Mouse (Mus musculus) myocyte (in vitro differentiated cells): Measurements from ENCODE around the gene Olfr802. TPM values are rescaled to one million over a fixed set of nuclear protein-coding genes. Genes with fewer than 3 reads are reported as not detected.

Experiments used
- H3K27me3 ChIP-seq: one replicate; pipeline ENCODE4 v1.6.1; 2011; ENCODE audit not compliant: control insufficient read depth, insufficient read depth, insufficient read length
- H3K36me3 ChIP-seq: one replicate; pipeline ENCODE4 v1.6.1; 2011; ENCODE audit not compliant: control insufficient read depth, insufficient read depth
- H3K4me2 ChIP-seq: one replicate; pipeline ENCODE4 v1.6.1; 2011; ENCODE audit warnings: low read depth, control low read depth
- H3K4me3 ChIP-seq: one replicate; pipeline ENCODE4 v1.5.1; 2011; ENCODE audit warnings: mild to moderate bottlenecking, control low read depth, moderate library complexity
- H3K79me2 ChIP-seq: one replicate; pipeline ENCODE4 v1.6.1; 2011; ENCODE audit not compliant: control insufficient read depth, insufficient read depth
- H3ac ChIP-seq: one replicate; pipeline ENCODE4 v1.6.1; 2011; ENCODE audit not compliant: control insufficient read depth, insufficient read length
- CEBPB ChIP-seq: IDR thresholded peaks from 2 replicates; pipeline ENCODE4 v1.6.1; 2011; ENCODE audit warnings: mild to moderate bottlenecking, moderate library complexity; ENCODE audit not compliant: poor library complexity, insufficient read depth, severe bottlenecking
- E2F4 ChIP-seq: IDR thresholded peaks from one replicate; pipeline ENCODE4 v1.6.1; 2011; ENCODE audit warnings: mild to moderate bottlenecking, control low read depth, moderate library complexity; ENCODE audit not compliant: insufficient read depth
- MAX ChIP-seq: IDR thresholded peaks from one replicate; pipeline ENCODE4 v1.6.1; 2011; ENCODE audit warnings: low read depth, mild to moderate bottlenecking, control low read depth
- MYOD1 ChIP-seq, 3 experiments: IDR thresholded peaks; one replicate each; pipeline ENCODE4 v1.6.1; 2011; ENCODE audit warnings: control low read depth in 2 of 3, low read depth in 2 of 3, mild to moderate bottlenecking in 2 of 3, moderate library complexity in 1 of 3; ENCODE audit not compliant: insufficient read length in 2 of 3, control insufficient read depth in 1 of 3
- MYOG ChIP-seq, 3 experiments: IDR thresholded peaks; one replicate each; pipeline ENCODE4 v1.6.1; 2011; ENCODE audit warnings: control low read depth in 2 of 3, low read depth in 2 of 3, mild to moderate bottlenecking in 2 of 3; ENCODE audit not compliant: insufficient read length in 2 of 3, control insufficient read depth in 1 of 3, insufficient read depth in 1 of 3
- POLR2A ChIP-seq: IDR thresholded peaks from one replicate; pipeline ENCODE4 v1.6.1; 2011; ENCODE audit warnings: low read depth, mild to moderate bottlenecking, control low read depth, moderate library complexity; ENCODE audit not compliant: insufficient read length
- POLR2AphosphoS2 ChIP-seq: IDR thresholded peaks from one replicate; pipeline ENCODE4 v1.6.1; 2011; ENCODE audit warnings: low read depth, control low read depth; ENCODE audit not compliant: insufficient read length
- REST ChIP-seq: IDR thresholded peaks from one replicate; pipeline ENCODE4 v1.6.1; 2011; ENCODE audit warnings: mild to moderate bottlenecking, control low read depth, moderate library complexity; ENCODE audit not compliant: insufficient read depth, insufficient read length
- SRF ChIP-seq: IDR thresholded peaks from one replicate; pipeline ENCODE4 v1.6.1; 2011; ENCODE audit warnings: low read depth; ENCODE audit not compliant: control insufficient read depth, insufficient read length
- TCF12 ChIP-seq: IDR thresholded peaks from one replicate; pipeline ENCODE4 v1.6.1; 2011; ENCODE audit warnings: mild to moderate bottlenecking, control low read depth; ENCODE audit not compliant: poor library complexity, insufficient read depth, severe bottlenecking
- TCF3 ChIP-seq: IDR thresholded peaks from one replicate; pipeline ENCODE4 v1.6.1; 2011; ENCODE audit warnings: low read depth, control low read depth; ENCODE audit not compliant: insufficient read length
- USF1 ChIP-seq: IDR thresholded peaks from one replicate; pipeline ENCODE4 v1.6.1; 2011; ENCODE audit warnings: low read depth, mild to moderate bottlenecking, control low read depth, moderate library complexity
- polyA plus RNA-seq: library from polyadenylated mRNA; unstranded; fragments of >200 nt; fragmentation: generic; extraction: Trizol; gene quantifications from one replicate; pipeline ENCODE4 v1.2.1, GENCODE M21; 2012; ENCODE audit warnings: missing spikeins

Olfr802 gene
- polyA plus RNA-seq, 1 experiment, result not detected

DNA sequence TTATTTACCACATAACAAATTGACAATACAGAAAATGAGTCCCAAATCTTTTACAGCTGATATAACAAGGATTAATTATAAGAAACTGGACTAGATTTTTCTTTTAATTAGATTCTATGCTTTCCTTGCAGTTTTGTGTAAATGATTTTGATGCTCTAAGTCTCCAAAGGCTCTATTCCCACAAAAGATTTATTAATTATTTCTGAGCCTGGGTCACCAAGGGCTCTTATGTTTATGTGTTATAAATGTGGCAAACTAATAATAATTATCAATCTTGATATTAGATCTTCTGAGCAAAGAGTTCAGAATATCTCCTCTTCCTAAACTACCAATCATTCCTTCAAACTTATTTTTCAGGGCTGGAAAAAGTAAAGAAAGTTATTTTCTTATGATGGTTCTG lies 30.6 kb downstream of the Olfr802 start, which contains the start of gene Olfr800:
Gene Olfr800, plus strand, starts transcription at position 301 of the 400 bp plus-strand sequence.
- Histone ChIP-seq H3K4me3 (no peak within 1 kb of the TSS), H3K4me2 (no peak within 1 kb of the TSS), H3K36me3 (no peaks in the 10 kb centered on the region), H3ac (no peak within 1 kb of the TSS), H3K27me3 (no peaks in the 10 kb centered on the region), H3K79me2 (no peaks in the 10 kb centered on the region)
- TF ChIP-seq USF1 (no peak), MYOG (IDR thresholded peaks at IDR 0.05; ENCODE audit: control insufficient read depth in 1 of 3, insufficient read depth in 1 of 3, insufficient read length in 2 of 3, low read depth in 2 of 3) (no peak), TCF3 (no peak), TCF12 (no peak), REST (no peak), E2F4 (no peak), POLR2AphosphoS2 (no peak), POLR2A (no peak), MYOD1 (IDR thresholded peaks at IDR 0.05; ENCODE audit: control insufficient read depth in 1 of 3, insufficient read length in 2 of 3, low read depth in 2 of 3) (no peak), CEBPB (no peak), SRF (no peak), MAX (no peak)

DNA sequence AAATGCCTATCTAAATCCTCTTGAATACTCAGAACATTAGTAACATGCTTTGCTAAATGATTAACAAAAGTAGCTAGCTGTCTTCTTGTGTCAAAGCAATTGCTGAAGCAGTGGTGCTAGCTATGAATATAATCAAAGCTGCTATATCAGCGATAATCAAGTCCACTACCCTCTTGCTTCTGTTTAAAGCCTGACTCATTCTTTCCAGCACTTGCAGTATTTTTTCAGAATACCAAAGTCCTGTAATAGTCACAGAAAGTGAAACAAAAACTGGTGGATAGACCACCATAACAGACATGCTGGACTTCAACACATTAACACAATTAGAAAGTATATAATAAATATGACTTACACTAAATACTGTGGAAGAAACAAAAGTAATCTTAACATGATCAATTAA lies 36.2 kb downstream of the Olfr802 start:
- TF ChIP-seq POLR2AphosphoS2 (no peak), CEBPB (no peak), USF1 (no peak), TCF3 (no peak), REST (no peak), MYOG (IDR thresholded peaks at IDR 0.05; ENCODE audit: control insufficient read depth in 1 of 3, insufficient read depth in 1 of 3, insufficient read length in 2 of 3, low read depth in 2 of 3) (no peak), SRF (no peak), TCF12 (no peak), POLR2A (no peak), MYOD1 (IDR thresholded peaks at IDR 0.05; ENCODE audit: control insufficient read depth in 1 of 3, insufficient read length in 2 of 3, low read depth in 2 of 3) (no peak), MAX (no peak), E2F4 (no peak)

GRCm38 (mm10) chr10:129637184-129637583 lies 50.8 kb downstream of the Olfr802 start, which contains the start of gene Olfr799:
Olfr799 (plus strand) TSS chr10:129637484.
- H3K36me3 ChIP-seq, result no peaks in the 10 kb centered on the region
- TF ChIP-seq E2F4 (no peak), SRF (no peak), CEBPB (no peak), USF1 (no peak), REST (no peak), MYOD1 (IDR thresholded peaks at IDR 0.05; ENCODE audit: control insufficient read depth in 1 of 3, insufficient read length in 2 of 3, low read depth in 2 of 3) (no peak), POLR2A (no peak), MYOG (IDR thresholded peaks at IDR 0.05; ENCODE audit: control insufficient read depth in 1 of 3, insufficient read depth in 1 of 3, insufficient read length in 2 of 3, low read depth in 2 of 3) (no peak), TCF12 (no peak), POLR2AphosphoS2 (no peak), MAX (no peak), TCF3 (no peak)
- H3K27me3 ChIP-seq, result no peaks in the 10 kb centered on the region
- H3K4me2 ChIP-seq, result no peak within 1 kb of the TSS
- H3ac ChIP-seq, result no peak within 1 kb of the TSS
- no peaks in the 10 kb centered on the region for H3K79me2 ChIP-seq
- H3K4me3 ChIP-seq, result no peak within 1 kb of the TSS

More for the DNA sequence above, 36.2 kb downstream of the Olfr802 start:
- H3K4me2 ChIP-seq, result no peak overlapping the region
- H3K36me3 ChIP-seq, result no peaks in the 10 kb centered on the region
- no peaks in the 10 kb centered on the region for H3K79me2 ChIP-seq
- no peak overlapping the region for H3ac ChIP-seq
- no peaks in the 10 kb centered on the region for H3K27me3 ChIP-seq
- no peak overlapping the region for H3K4me3 ChIP-seq

DNA sequence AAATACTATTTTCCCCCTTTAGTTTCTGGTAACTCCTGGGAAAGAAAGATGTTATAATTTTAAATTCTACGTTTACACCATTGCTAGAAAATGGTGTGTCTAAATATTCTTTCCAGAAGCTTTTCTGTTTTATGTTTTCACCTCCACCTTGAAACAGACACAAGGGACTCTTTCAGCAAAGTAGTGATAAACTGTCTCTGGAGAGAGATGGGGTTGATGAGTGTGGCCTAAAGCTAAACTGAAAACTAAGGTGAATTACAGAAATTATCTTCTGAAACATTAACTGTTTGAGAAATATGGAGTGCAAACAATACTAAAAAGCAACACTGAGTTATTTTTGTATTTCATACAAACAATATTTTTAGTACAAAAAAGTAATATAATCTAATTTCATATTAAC lies 60.1 kb downstream of the Olfr802 start, which contains the start of gene Olfr798:
Gene Olfr798, minus strand, starts transcription at position 101 of the 400 bp plus-strand sequence.
- Histone ChIP-seq H3K4me3 (no peak within 1 kb of the TSS), H3ac (no peak within 1 kb of the TSS), H3K79me2 (no peaks in the 10 kb centered on the region), H3K36me3 (no peaks in the 10 kb centered on the region), H3K4me2 (no peak within 1 kb of the TSS), H3K27me3 (no peaks in the 10 kb centered on the region)
- no peak for TF ChIP-seq MAX
- TF ChIP-seq CEBPB, result no peak
- no peak for TF ChIP-seq MYOG (IDR thresholded peaks at IDR 0.05; ENCODE audit: control insufficient read depth in 1 of 3, insufficient read depth in 1 of 3, insufficient read length in 2 of 3, low read depth in 2 of 3)
- TF ChIP-seq MYOD1 (IDR thresholded peaks at IDR 0.05; ENCODE audit: control insufficient read depth in 1 of 3, insufficient read length in 2 of 3, low read depth in 2 of 3), result no peak
- no peak for TF ChIP-seq E2F4
- no peak for TF ChIP-seq POLR2A
- TF ChIP-seq REST, result no peak
- TF ChIP-seq SRF, result no peak
- no peak for TF ChIP-seq TCF12
- TF ChIP-seq USF1, result no peak
- no peak for TF ChIP-seq TCF3

Other genes with a start within 250 kb of the Olfr802 start
- gene Olfr787, start 226.3 kb downstream of the Olfr802 start, polyA plus RNA-seq, result not detected
- not detected for gene Olfr788, start 217.2 kb downstream of the Olfr802 start, polyA plus RNA-seq
- not detected for gene Olfr789, start 203.4 kb downstream of the Olfr802 start, polyA plus RNA-seq
- not detected for gene Olfr790, start 189.7 kb downstream of the Olfr802 start, polyA plus RNA-seq
- gene Olfr791, start 166.4 kb downstream of the Olfr802 start, polyA plus RNA-seq, result not detected
- gene Olfr792, start 149.0 kb downstream of the Olfr802 start, polyA plus RNA-seq, result not detected
- gene Olfr794, start 120.5 kb downstream of the Olfr802 start, polyA plus RNA-seq, result not detected
- not detected for gene Olfr796, start 75.6 kb downstream of the Olfr802 start, polyA plus RNA-seq
- not detected for gene Olfr798, start 60.2 kb downstream of the Olfr802 start, polyA plus RNA-seq
- not detected for gene Olfr799, start 50.7 kb downstream of the Olfr802 start, polyA plus RNA-seq
- not detected for gene Olfr800, start 30.5 kb downstream of the Olfr802 start, polyA plus RNA-seq
- not detected for gene Olfr801, start 14.3 kb downstream of the Olfr802 start, polyA plus RNA-seq
- gene Olfr803, start 6.1 kb upstream of the Olfr802 start, polyA plus RNA-seq, result not detected
- not detected for gene Olfr804, start 15.0 kb upstream of the Olfr802 start, polyA plus RNA-seq
- 0.08 TPM for gene Olfr805, start 41.2 kb upstream of the Olfr802 start, polyA plus RNA-seq
- gene Olfr806, start 53.8 kb upstream of the Olfr802 start, polyA plus RNA-seq, result not detected
- not detected for gene Olfr807, start 69.6 kb upstream of the Olfr802 start, polyA plus RNA-seq
- not detected for gene Olfr808, start 77.3 kb upstream of the Olfr802 start, polyA plus RNA-seq
- not detected for gene Olfr809, start 86.5 kb upstream of the Olfr802 start, polyA plus RNA-seq
- 0.04 TPM for gene Olfr810, start 106.7 kb upstream of the Olfr802 start, polyA plus RNA-seq
- not detected for gene Olfr811, start 116.2 kb upstream of the Olfr802 start, polyA plus RNA-seq
- not detected for gene Olfr812, start 157.9 kb upstream of the Olfr802 start, polyA plus RNA-seq
- not detected for gene Olfr813, start 167.2 kb upstream of the Olfr802 start, polyA plus RNA-seq
- not detected for gene Olfr814, start 191.7 kb upstream of the Olfr802 start, polyA plus RNA-seq
- not detected for gene Olfr815, start 217.7 kb upstream of the Olfr802 start, polyA plus RNA-seq
- not detected for gene Olfr816, start 227.4 kb upstream of the Olfr802 start, polyA plus RNA-seq